Mouse (Mus musculus): Measurements from ENCODE around the gene Thy1. TPM values are rescaled to one million over a fixed set of nuclear protein-coding genes. Genes with fewer than 3 reads are reported as not detected.

Gene Thy1
- polyA plus RNA-seq, 1 experiment: 13.9 TPM

- Histone ChIP-seq H3K4me1 (ENCODE audit: control insufficient read depth, insufficient read depth, insufficient read length, low read length) (no peaks in the 10 kb centered on the region), H3K27ac (replicated peaks; ENCODE audit: low read depth, low read length) (no peak overlapping the region), H3K4me3 (ENCODE audit: insufficient read depth, low read depth, low read length) (no peak overlapping the region)
These were observed 20.9 kb upstream of the Thy1 start for GRCm38 (mm10) chr9:44022100-44022847.

- no peak overlapping the region for H3K27ac ChIP-seq (replicated peaks; ENCODE audit: low read depth, low read length)
- H3K4me3 ChIP-seq (ENCODE audit: insufficient read depth, low read depth, low read length): no peak overlapping the region
These were observed 19.1 kb upstream of the Thy1 start for GRCm38 (mm10) chr9:44024096-44024495.

GRCm38 (mm10) chr9:44029580-44030236, 13.5 kb upstream of the Thy1 start:
- Histone ChIP-seq H3K4me1 (ENCODE audit: control insufficient read depth, insufficient read depth, insufficient read length, low read length) (no peaks in the 10 kb centered on the region), H3K27ac (replicated peaks; ENCODE audit: low read depth, low read length) (no peak overlapping the region), H3K4me3 (ENCODE audit: insufficient read depth, low read depth, low read length) (no peak overlapping the region)

More at GRCm38 (mm10) chr9:44024096-44024495, 19.1 kb upstream of the Thy1 start:
- H3K4me1 ChIP-seq (ENCODE audit: control insufficient read depth, insufficient read depth, insufficient read length, low read length): no peaks in the 10 kb centered on the region

GRCm38 (mm10) chr9:44030646-44031045, 12.5 kb upstream of the Thy1 start:
- no peak overlapping the region for H3K27ac ChIP-seq (replicated peaks; ENCODE audit: low read depth, low read length)

GRCm38 (mm10) chr9:44031079-44031478, 12.1 kb upstream of the Thy1 start:
- H3K4me1 ChIP-seq (ENCODE audit: control insufficient read depth, insufficient read depth, insufficient read length, low read length): no peaks in the 10 kb centered on the region
- no peak overlapping the region for H3K4me3 ChIP-seq (ENCODE audit: insufficient read depth, low read depth, low read length)
- H3K27ac ChIP-seq (replicated peaks; ENCODE audit: low read depth, low read length): no peak overlapping the region

More at GRCm38 (mm10) chr9:44030646-44031045, 12.5 kb upstream of the Thy1 start:
- Histone ChIP-seq H3K4me1 (ENCODE audit: control insufficient read depth, insufficient read depth, insufficient read length, low read length) (no peaks in the 10 kb centered on the region), H3K4me3 (ENCODE audit: insufficient read depth, low read depth, low read length) (no peak overlapping the region)

- Histone ChIP-seq H3K4me1 (ENCODE audit: control insufficient read depth, insufficient read depth, insufficient read length, low read length) (no peaks in the 10 kb centered on the region), H3K4me3 (ENCODE audit: insufficient read depth, low read depth, low read length) (no peak overlapping the region)
These were observed 11.2 kb upstream of the Thy1 start for GRCm38 (mm10) chr9:44031946-44032345.

GRCm38 (mm10) chr9:44033317-44033716, 9.9 kb upstream of the Thy1 start:
- no peak overlapping the region for H3K4me3 ChIP-seq (ENCODE audit: insufficient read depth, low read depth, low read length)
- no peaks in the 10 kb centered on the region for H3K4me1 ChIP-seq (ENCODE audit: control insufficient read depth, insufficient read depth, insufficient read length, low read length)
- H3K27ac ChIP-seq (replicated peaks; ENCODE audit: low read depth, low read length): no peak overlapping the region

More at GRCm38 (mm10) chr9:44031946-44032345, 11.2 kb upstream of the Thy1 start:
- no peak overlapping the region for H3K27ac ChIP-seq (replicated peaks; ENCODE audit: low read depth, low read length)

- no peaks in the 10 kb centered on the region for H3K4me1 ChIP-seq (ENCODE audit: control insufficient read depth, insufficient read depth, insufficient read length, low read length)
- H3K4me3 ChIP-seq (ENCODE audit: insufficient read depth, low read depth, low read length): no peak overlapping the region
- H3K27ac ChIP-seq (replicated peaks; ENCODE audit: low read depth, low read length): no peak overlapping the region
These were observed 9.0 kb upstream of the Thy1 start for GRCm38 (mm10) chr9:44033957-44034727.

GRCm38 (mm10) chr9:44037106-44037505, 6.1 kb upstream of the Thy1 start:
- no peaks in the 10 kb centered on the region for H3K4me1 ChIP-seq (ENCODE audit: control insufficient read depth, insufficient read depth, insufficient read length, low read length)
- H3K27ac ChIP-seq (replicated peaks; ENCODE audit: low read depth, low read length): no peak overlapping the region
- H3K4me3 ChIP-seq (ENCODE audit: insufficient read depth, low read depth, low read length): no peak overlapping the region

GRCm38 (mm10) chr9:44041511-44042395, 1.4 kb upstream of the Thy1 start:
- Histone ChIP-seq H3K4me1 (ENCODE audit: control insufficient read depth, insufficient read depth, insufficient read length, low read length) (0 out of 2 replicates have a peak, but pooled peaks cover 2% of the 10 kb centered on the region), H3K27ac (replicated peaks; ENCODE audit: low read depth, low read length) (no peak overlapping the region), H3K4me3 (ENCODE audit: insufficient read depth, low read depth, low read length) (no peak overlapping the region)

GRCm38 (mm10) chr9:44042396-44042680, 846 bp upstream of the Thy1 start:
- H3K4me3 ChIP-seq (ENCODE audit: insufficient read depth, low read depth, low read length): no peak overlapping the region
- H3K27ac ChIP-seq (replicated peaks; ENCODE audit: low read depth, low read length): no peak overlapping the region
- H3K4me1 ChIP-seq (ENCODE audit: control insufficient read depth, insufficient read depth, insufficient read length, low read length): 0 out of 2 replicates have a peak, but pooled peaks cover 2% of the 10 kb centered on the region

- H3K4me3 ChIP-seq (ENCODE audit: insufficient read depth, low read depth, low read length): peak overlapping the region; percentile 54
- 0 out of 2 replicates have a peak, but pooled peaks cover 2% of the 10 kb centered on the region for H3K4me1 ChIP-seq (ENCODE audit: control insufficient read depth, insufficient read depth, insufficient read length, low read length)
- no peak overlapping the region for H3K27ac ChIP-seq (replicated peaks; ENCODE audit: low read depth, low read length)
These were observed 683 bp downstream of the Thy1 start for GRCm38 (mm10) chr9:44043708-44044425.

- 0 out of 2 replicates have a peak, but pooled peaks cover 2% of the 10 kb centered on the region for H3K4me1 ChIP-seq (ENCODE audit: control insufficient read depth, insufficient read depth, insufficient read length, low read length)
- H3K27ac ChIP-seq (replicated peaks; ENCODE audit: low read depth, low read length): no peak overlapping the region
- H3K4me3 ChIP-seq (ENCODE audit: insufficient read depth, low read depth, low read length): peak overlapping the region; percentile 2; the same call in 1 of the 2 replicates
These were observed 1.4 kb downstream of the Thy1 start for GRCm38 (mm10) chr9:44044426-44045157.
